Mouse (Mus musculus): ENCODE measurements around the gene Vmn1r3.
"Not testable (repeated sequence)": the region's sequence is repeated elsewhere in the genome, so short reads cannot be mapped to it uniquely, and the experiment has no call there.

DNA sequence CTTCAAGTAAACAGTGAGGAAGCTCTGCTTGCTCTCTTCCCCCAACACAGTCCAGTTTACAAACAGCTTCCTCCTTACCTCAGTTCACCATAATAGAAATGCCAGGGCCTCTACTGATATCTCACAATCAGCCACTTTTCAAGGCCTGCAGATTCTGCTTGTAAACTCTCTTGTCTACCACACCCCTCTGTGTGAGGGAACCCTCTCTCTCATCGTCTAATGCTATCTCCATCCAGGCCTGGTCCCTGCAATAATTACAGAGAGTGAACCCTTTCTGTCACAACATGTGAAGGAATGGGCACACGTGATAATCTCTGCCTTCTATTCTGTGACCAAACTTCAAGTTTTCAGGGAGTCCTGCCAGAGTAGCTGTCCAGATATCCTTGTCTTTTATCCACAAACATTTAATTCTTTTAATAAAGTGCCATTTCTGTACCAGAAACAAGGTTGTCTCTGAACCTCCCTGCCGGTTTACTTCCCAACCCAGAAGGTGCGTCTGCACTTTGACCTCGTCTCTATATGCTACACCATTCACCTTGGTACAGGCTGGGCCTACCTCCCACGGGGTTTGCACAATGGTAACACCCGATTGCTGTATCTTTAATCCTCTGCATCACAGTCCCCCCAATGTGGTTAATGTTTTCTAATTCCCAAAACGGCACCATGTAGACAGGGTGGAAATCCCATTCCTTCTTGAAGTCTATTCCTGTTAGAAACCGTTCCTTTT lies 38.5 kb upstream of the Vmn1r3 start:
- TF ChIP-seq GATA1 (IDR thresholded peaks at IDR 0.05; ENCODE audit: borderline replicate concordance, low read length); FLI1 (IDR thresholded peaks at IDR 0.05; ENCODE audit: low read length): not testable (repeated sequence)

All from megakaryocyte, embryonic 14.5 days (primary cell).